In genomic region chr16:92228332-92228919, GRCm38 (mm10) we compare ENCODE assay signal across 17 mouse cellular contexts.
DNase-seq lines count a peak whose midpoint lies in the region; ATAC-seq and TF ChIP-seq lines count a peak whose summit lies in the region.
"Had no signal": no experiment of that assay in that cellular context is flagged by ENCODE, and none has a peak within 500 bp of the region (broad histone marks: within the 10 kb centered on the region; RNA-seq: fewer than 3 reads in every experiment).

No protein-coding gene starts in this region.

- 49% methylated on average over 7 of the region's 7 CpGs for WGBS in lung, embryonic 16.5 days
- 90% methylated on average over 7 of the region's 7 CpGs for WGBS in embryonic facial prominence, embryonic 10.5 days

- no peaks in the 10 kb centered on the region for H3K9me3 ChIP-seq in lung, embryonic 16.5 days (ENCODE audit: control insufficient read depth, low read length)
- peaks cover 2% of the 10 kb centered on the region; the same call in 1 of the 2 replicates for H3K9me3 ChIP-seq in embryonic facial prominence, embryonic 10.5 days
- H3K9me3 ChIP-seq: forebrain, embryonic 13.5 days; hindbrain, embryonic 13.5 days; intestine, embryonic 15.5 days had no signal

- H3K4me3 ChIP-seq in gastrocnemius, adult 2 months = no peak overlapping the region
- no peak overlapping the region for H3K4me3 ChIP-seq in lung, embryonic 16.5 days (ENCODE audit: low read length)
- H3K4me3 ChIP-seq in embryonic facial prominence, embryonic 10.5 days = no peak overlapping the region
- H3K4me3 ChIP-seq: forebrain, embryonic 13.5 days; heart, embryonic 13.5 days; hindbrain, embryonic 13.5 days; intestine, embryonic 15.5 days had no signal

- H3K27me3 ChIP-seq in lung, embryonic 16.5 days (ENCODE audit: control insufficient read depth, insufficient read depth, low read depth, low read length) = no peaks in the 10 kb centered on the region
- no peaks in the 10 kb centered on the region for H3K27me3 ChIP-seq in embryonic facial prominence, embryonic 10.5 days (replicated peaks; ENCODE audit: low read depth, poor library complexity, severe bottlenecking)
- H3K27me3 ChIP-seq: forebrain, embryonic 13.5 days; heart, embryonic 13.5 days; hindbrain, embryonic 13.5 days; intestine, embryonic 15.5 days had no signal

- DNase-seq in gastrocnemius, adult 2 months = peak; percentile 25
- no peak for DNase-seq in gastrocnemius, postnatal 25 days
- no peak for DNase-seq in lung, postnatal 10 days
- no peak for DNase-seq in embryonic facial prominence, embryonic 10.5 days (ENCODE audit: low spot score)
- no peak for DNase-seq in spleen, adult 12 weeks (ENCODE audit: low spot score)
- DNase-seq: cerebellum, adult 11 months; cerebellum, adult 9-10 months; cerebellum, postnatal 36 days; forebrain, postnatal 0 days; gastrocnemius, postnatal 36 days; heart, adult 11 months; heart, postnatal 4 days had no signal

- H3K9ac ChIP-seq in lung, embryonic 16.5 days (ENCODE audit: low read length) = no peak overlapping the region
- H3K9ac ChIP-seq: forebrain, embryonic 13.5 days; forebrain, postnatal 0 days; heart, embryonic 13.5 days; hindbrain, embryonic 13.5 days; intestine, embryonic 15.5 days had no signal

- no peaks in the 10 kb centered on the region for H3K36me3 ChIP-seq in lung, embryonic 16.5 days (ENCODE audit: control insufficient read depth, insufficient read depth, low read length)
- no peaks in the 10 kb centered on the region for H3K36me3 ChIP-seq in embryonic facial prominence, embryonic 10.5 days (replicated peaks)
- H3K36me3 ChIP-seq: heart, embryonic 13.5 days; hindbrain, embryonic 13.5 days; intestine, embryonic 15.5 days had no signal

- intact Hi-C loops in gastrocnemius, adult 2 months (cut with DNase I) = no loop called here

- no peak overlapping the region for H3K27ac ChIP-seq in gastrocnemius, adult 2 months
- H3K27ac ChIP-seq in lung, embryonic 16.5 days (ENCODE audit: low read length) = no peak overlapping the region
- H3K27ac ChIP-seq in embryonic facial prominence, embryonic 10.5 days (replicated peaks) = 0 out of 2 replicates have a peak overlapping the region, but pooled peaks have one; percentile 24
- H3K27ac ChIP-seq: forebrain, embryonic 13.5 days; heart, embryonic 13.5 days; hindbrain, embryonic 13.5 days; intestine, embryonic 15.5 days had no signal

- H3K4me1 ChIP-seq in lung, embryonic 16.5 days (replicated peaks; ENCODE audit: control insufficient read depth, insufficient read depth, low read length) = peaks cover 7% of the 10 kb centered on the region
- peaks cover 17% of the 10 kb centered on the region for H3K4me1 ChIP-seq in embryonic facial prominence, embryonic 10.5 days
- H3K4me1 ChIP-seq: forebrain, embryonic 13.5 days; heart, embryonic 13.5 days; intestine, embryonic 15.5 days had no signal

- peak; percentile 51; the same call in 1 of the 2 replicates for ATAC-seq in lung, embryonic 16.5 days (ENCODE audit: low read depth)
- ATAC-seq: forebrain, embryonic 13.5 days; forebrain, postnatal 0 days; intestine, embryonic 15.5 days had no signal

- TF ChIP-seq CTCF in gastrocnemius, adult 2 months (IDR thresholded peaks at IDR 0.05) = no peak

- no peak overlapping the region for H3K4me2 ChIP-seq in lung, embryonic 16.5 days (ENCODE audit: low read depth, low read length)
- H3K4me2 ChIP-seq: forebrain, embryonic 13.5 days; heart, embryonic 13.5 days; hindbrain, embryonic 13.5 days; intestine, embryonic 15.5 days had no signal
